Mouse (Mus musculus): ENCODE data around the gene Cntrl. TPM values are rescaled to one million over a fixed set of nuclear protein-coding genes. Genes with fewer than 3 reads are reported as not detected.
A peak's percentile ranks its signal among the peaks of the same experiment; 100 is the strongest.

Cntrl gene
- polyA plus RNA-seq, 1 experiment from 2014 or later: 31.2 TPM

DNA sequence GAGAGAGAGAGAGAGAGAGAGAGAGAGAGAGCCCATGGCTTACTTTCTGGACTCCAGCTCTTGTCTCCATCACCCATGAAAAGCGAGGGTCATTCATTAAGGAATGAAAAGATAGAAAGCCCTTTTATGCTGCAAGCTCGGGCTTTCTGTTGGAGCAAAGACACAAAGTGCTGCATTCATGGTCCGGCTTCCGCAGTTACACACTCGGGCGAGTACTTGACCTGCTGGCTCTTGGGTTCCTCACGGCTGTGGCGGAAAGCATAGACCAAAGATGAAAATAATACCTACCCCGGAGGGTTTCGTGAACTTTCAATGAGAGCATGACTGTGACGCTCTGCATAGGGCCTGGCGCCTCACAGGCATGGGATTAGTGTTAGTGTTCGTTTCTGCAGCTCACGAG, 106.1 kb downstream of the Cntrl start:
- Histone ChIP-seq H3K27ac (peak overlapping the region; percentile 58), H3K36me3 (no peaks in the 10 kb centered on the region), H3K4me1 (peaks cover 15% of the 10 kb centered on the region), H3K27me3 (ENCODE audit: low read depth, poor library complexity, severe bottlenecking) (peaks cover 47% of the 10 kb centered on the region), H3K4me3 (no peak overlapping the region), H3K9me3 (replicated peaks) (no peaks in the 10 kb centered on the region)
- WGBS: 89% methylated on average over 14 of the region's 14 CpGs
- DNase-seq (ENCODE audit: low spot score): peak; percentile 30

DNA sequence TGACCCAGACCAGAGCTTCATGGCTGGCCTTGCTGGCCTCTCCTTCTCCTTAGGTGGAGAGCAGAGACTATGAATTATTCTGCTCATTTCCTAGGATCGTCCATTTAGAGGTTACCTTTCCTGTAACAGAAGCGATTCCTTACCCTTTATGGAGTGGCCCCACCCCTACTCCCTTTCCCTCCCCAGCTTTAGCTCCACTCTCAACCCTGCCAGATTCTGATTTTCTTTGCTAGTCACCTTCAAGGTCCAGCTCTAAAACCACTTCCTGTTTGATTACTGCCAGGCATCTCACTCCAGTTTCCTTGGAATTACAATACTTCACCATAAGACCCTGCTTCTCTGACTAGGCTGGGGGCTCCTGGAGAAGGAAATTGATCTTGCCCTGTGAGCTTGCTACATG, 107.4 kb downstream of the Cntrl start:
- Histone ChIP-seq H3K36me3 (no peaks in the 10 kb centered on the region), H3K9me3 (replicated peaks) (no peaks in the 10 kb centered on the region), H3K27ac (no peak overlapping the region), H3K4me3 (no peak overlapping the region), H3K27me3 (ENCODE audit: low read depth, poor library complexity, severe bottlenecking) (peaks cover 55% of the 10 kb centered on the region), H3K4me1 (peaks cover 15% of the 10 kb centered on the region)
- WGBS: 85% methylated on average over 2 of the region's 2 CpGs
- peak; percentile 24 for DNase-seq (ENCODE audit: low spot score)

DNA sequence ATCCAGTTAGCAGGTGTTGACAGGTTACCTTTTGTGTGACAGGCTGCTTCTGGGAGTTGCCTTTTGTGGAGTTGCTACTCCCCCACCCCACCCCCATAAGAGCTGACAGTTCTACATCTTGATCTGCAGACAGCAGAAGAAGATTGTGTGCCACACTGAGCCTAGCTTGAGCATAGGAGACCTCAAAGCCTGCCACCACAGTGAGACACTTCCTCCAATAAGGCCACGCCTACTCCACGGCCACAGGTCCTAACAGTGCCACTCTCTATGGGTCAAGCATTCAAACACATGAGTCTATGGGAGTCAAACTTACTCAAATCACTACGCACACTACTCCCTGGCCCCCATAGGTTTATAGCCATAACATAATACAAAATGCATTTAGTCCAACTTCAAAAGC, 109.4 kb downstream of the Cntrl start:
- 93% methylated on average over 3 of the region's 3 CpGs for WGBS
- Histone ChIP-seq H3K4me1 (peaks cover 26% of the 10 kb centered on the region), H3K27me3 (ENCODE audit: low read depth, poor library complexity, severe bottlenecking) (peaks cover 50% of the 10 kb centered on the region), H3K4me3 (no peak overlapping the region), H3K36me3 (no peaks in the 10 kb centered on the region), H3K9me3 (replicated peaks) (no peaks in the 10 kb centered on the region), H3K27ac (no peak overlapping the region)
- DNase-seq (ENCODE audit: low spot score): no peak

DNA sequence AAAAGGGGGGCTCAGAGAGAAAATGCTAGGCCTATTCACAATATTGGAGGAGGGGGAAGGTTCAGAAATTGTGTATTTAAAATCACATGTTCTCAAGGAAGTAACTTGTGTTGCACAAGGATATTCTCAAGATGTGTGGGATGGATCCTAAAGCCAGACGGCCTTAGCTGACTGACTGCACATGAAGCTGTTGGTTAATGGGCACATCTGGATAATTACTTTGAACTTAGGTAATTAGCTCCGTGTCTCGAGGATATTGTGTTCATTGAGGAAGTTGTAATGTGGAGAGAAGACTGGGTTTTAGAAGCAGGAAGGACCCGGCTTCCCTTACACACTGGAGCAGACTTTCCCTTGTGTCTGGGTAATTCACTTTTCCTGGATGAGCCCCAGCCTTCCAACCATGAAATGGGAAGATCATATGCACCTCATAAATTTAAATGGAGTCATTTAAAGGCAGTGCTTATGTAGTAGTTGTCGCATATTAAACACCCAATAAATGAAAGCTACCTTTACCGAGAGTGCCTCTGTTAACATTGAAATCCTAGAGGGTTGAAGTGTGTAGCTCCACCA, 113.6 kb downstream of the Cntrl start:
- Histone ChIP-seq H3K36me3 (no peaks in the 10 kb centered on the region), H3K9me3 (replicated peaks) (no peaks in the 10 kb centered on the region), H3K27me3 (ENCODE audit: low read depth, poor library complexity, severe bottlenecking) (peaks cover 70% of the 10 kb centered on the region), H3K4me3 (no peak overlapping the region), H3K4me1 (peaks cover 20% of the 10 kb centered on the region), H3K27ac (no peak overlapping the region)
- DNase-seq (ENCODE audit: low spot score): no peak
- 43% methylated on average over 6 of the region's 6 CpGs for WGBS

DNA sequence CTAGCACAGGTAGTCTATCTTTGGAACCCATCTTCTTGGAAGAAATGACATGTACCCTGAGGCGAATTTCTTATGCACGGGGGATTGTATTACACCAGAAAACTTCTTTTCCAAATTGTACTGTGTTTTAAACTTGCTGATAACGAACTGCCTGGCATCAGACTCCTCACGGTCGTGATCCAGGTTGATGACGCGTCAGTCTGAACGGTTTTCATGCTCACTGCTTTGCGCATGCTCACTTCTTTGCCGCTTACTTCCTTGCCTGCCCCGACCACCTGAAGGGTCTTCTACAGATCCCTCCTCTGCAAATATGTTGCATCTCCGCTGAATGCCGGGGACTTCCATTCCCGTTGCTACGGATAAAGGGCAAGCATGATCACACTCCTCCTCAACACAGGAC, 115.0 kb downstream of the Cntrl start:
- WGBS: 91% methylated on average over 15 of the region's 15 CpGs
- no peak for DNase-seq (ENCODE audit: low spot score)
- peaks cover 61% of the 10 kb centered on the region for H3K27me3 ChIP-seq (ENCODE audit: low read depth, poor library complexity, severe bottlenecking)

DNA sequence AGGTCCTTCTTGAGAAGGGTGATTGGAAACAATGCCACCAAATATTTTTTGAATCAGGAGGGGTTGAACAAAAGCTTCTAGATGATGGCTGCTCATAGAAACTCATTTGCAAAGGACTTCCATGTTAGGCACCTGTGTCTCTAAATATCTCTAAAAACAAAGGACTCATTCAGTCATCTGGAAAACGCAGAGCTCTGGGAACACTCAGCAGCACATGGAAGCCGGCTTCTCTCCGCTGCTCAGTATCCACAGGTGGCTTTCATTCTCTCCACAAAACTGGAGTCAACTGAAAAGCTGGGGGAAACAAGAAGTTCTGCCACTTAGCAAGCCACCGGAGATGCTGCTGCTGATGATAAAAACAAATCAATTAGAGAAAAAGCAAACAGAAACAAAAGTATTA, 118.9 kb downstream of the Cntrl start:
- peak overlapping the region; percentile 37; the same call in 1 of the 2 replicates for H3K27ac ChIP-seq
- peaks cover 44% of the 10 kb centered on the region for H3K4me1 ChIP-seq
- H3K27me3 ChIP-seq (ENCODE audit: low read depth, poor library complexity, severe bottlenecking): peaks cover 43% of the 10 kb centered on the region
- no peaks in the 10 kb centered on the region for H3K9me3 ChIP-seq (replicated peaks)
- peak; percentile 62 for DNase-seq (ENCODE audit: low spot score)
- H3K36me3 ChIP-seq: no peaks in the 10 kb centered on the region
- 51% methylated on average over 4 of the region's 4 CpGs for WGBS
- H3K4me3 ChIP-seq: no peak overlapping the region

More for the DNA sequence above, 115.0 kb downstream of the Cntrl start:
- H3K27ac ChIP-seq: no peak overlapping the region
- no peaks in the 10 kb centered on the region for H3K9me3 ChIP-seq (replicated peaks)
- peaks cover 28% of the 10 kb centered on the region for H3K4me1 ChIP-seq
- no peak overlapping the region for H3K4me3 ChIP-seq
- H3K36me3 ChIP-seq: no peaks in the 10 kb centered on the region

Other genes with a start within 250 kb of the Cntrl start
- 0.06 TPM in 1 of 2 replicates, not detected in the other for gene Cutal, start 235.1 kb upstream of the Cntrl start, polyA plus RNA-seq (2016; fragmentation: Nextera tagmentation; extraction: Ambion mirVana)
- gene Psmd5, start 234.5 kb upstream of the Cntrl start, polyA plus RNA-seq (2016; fragmentation: Nextera tagmentation; extraction: Ambion mirVana): 128 and 131 TPM in 2 replicates
- 0.50 and 0.60 TPM in 2 replicates for gene Phf19, start 195.5 kb upstream of the Cntrl start, polyA plus RNA-seq (2016; fragmentation: Nextera tagmentation; extraction: Ambion mirVana)
- not detected in 2 replicates for gene Traf1, start 147.7 kb upstream of the Cntrl start, polyA plus RNA-seq (2016; fragmentation: Nextera tagmentation; extraction: Ambion mirVana)
- gene Hc, start 48.1 kb upstream of the Cntrl start, polyA plus RNA-seq (2016; fragmentation: Nextera tagmentation; extraction: Ambion mirVana): not detected in 2 replicates
- gene AI182371, start 7.9 kb upstream of the Cntrl start, polyA plus RNA-seq (2016; fragmentation: Nextera tagmentation; extraction: Ambion mirVana): 0.45 TPM in 1 of 2 replicates, not detected in the other
- gene Rab14, start 91.6 kb downstream of the Cntrl start, polyA plus RNA-seq (2016; fragmentation: Nextera tagmentation; extraction: Ambion mirVana): 206 and 229 TPM in 2 replicates
- 9.5 and 19.7 TPM in 2 replicates for gene Gsn, start 146.9 kb downstream of the Cntrl start, polyA plus RNA-seq (2016; fragmentation: Nextera tagmentation; extraction: Ambion mirVana)
- 10.2 and 10.3 TPM in 2 replicates for gene Stom, start 227.5 kb downstream of the Cntrl start, polyA plus RNA-seq (2016; fragmentation: Nextera tagmentation; extraction: Ambion mirVana)

All from limb, embryonic 10.5 days (tissue).